Mouse (Mus musculus) kidney, adult 2 months (tissue): ENCODE results near the gene Ccnf. TPM values are rescaled to one million over a fixed set of nuclear protein-coding genes. Genes with fewer than 3 reads are reported as not detected.

ENCODE experiments used
- DNase-seq: peaks from one replicate; pipeline ENCODE4 v3.0.0; 2021
- H3K27ac ChIP-seq: fragments of 200-500 bp; 2 replicates; pipeline ENCODE4 v1.5.1; 2012; ENCODE audit warnings: low read depth, low read length, control low read depth, inconsistent platforms; ENCODE audit not compliant: insufficient read depth
- H3K27me3 ChIP-seq: fragments of 200-500 bp; replicated peaks from 2 replicates; pipeline ENCODE4 v1.6.1; 2012; ENCODE audit warnings: mild to moderate bottlenecking, moderate library complexity, low read length, inconsistent platforms; ENCODE audit not compliant: control insufficient read depth, insufficient read depth
- H3K36me3 ChIP-seq: fragments of 200-500 bp; 2 replicates; pipeline ENCODE4 v1.6.1; 2012; ENCODE audit warnings: mild to moderate bottlenecking, moderate library complexity, low read length, inconsistent platforms; ENCODE audit not compliant: control insufficient read depth, insufficient read depth
- H3K4me1 ChIP-seq: fragments of 200-500 bp; 2 replicates; pipeline ENCODE4 v1.6.1; 2011; ENCODE audit warnings: low read length; ENCODE audit not compliant: control insufficient read depth, insufficient read depth
- H3K4me3 ChIP-seq: fragments of 200-500 bp; 2 replicates; pipeline ENCODE4 v1.5.1; 2011; ENCODE audit warnings: mild to moderate bottlenecking, low read depth, low read length, control low read depth; ENCODE audit not compliant: insufficient read depth
- CTCF ChIP-seq: fragments of 200-500 bp; conservative IDR thresholded peaks from 2 replicates; pipeline ENCODE4 v1.5.1; 2011; ENCODE audit warnings: low read depth, mild to moderate bottlenecking, control low read depth, low read length, moderate library complexity, mixed read lengths; ENCODE audit not compliant: insufficient read depth, insufficient read length
- POLR2A ChIP-seq: fragments of 200-500 bp; IDR thresholded peaks from one replicate; pipeline ENCODE4 v1.6.1; 2011; ENCODE audit warnings: low read depth, low read length, control low read depth
- WGBS: fragments of 180-500 bp; shearing (Covaris S2); methylation state at CpG from one replicate; pipeline ENCODE4 v1.1.7; 2018; 5-methylcytosine and 5-hydroxymethylcytosine counted together
- polyA plus RNA-seq: library from polyadenylated mRNA; depleted of rRNA; stranded (reverse); fragments of >200 nt; gene quantifications from 2 replicates; pipeline ENCODE4 v1.2.3, GENCODE M21; 2012

Gene Ccnf
- polyA plus RNA-seq, 1 experiment: 0.56 TPM

DNA sequence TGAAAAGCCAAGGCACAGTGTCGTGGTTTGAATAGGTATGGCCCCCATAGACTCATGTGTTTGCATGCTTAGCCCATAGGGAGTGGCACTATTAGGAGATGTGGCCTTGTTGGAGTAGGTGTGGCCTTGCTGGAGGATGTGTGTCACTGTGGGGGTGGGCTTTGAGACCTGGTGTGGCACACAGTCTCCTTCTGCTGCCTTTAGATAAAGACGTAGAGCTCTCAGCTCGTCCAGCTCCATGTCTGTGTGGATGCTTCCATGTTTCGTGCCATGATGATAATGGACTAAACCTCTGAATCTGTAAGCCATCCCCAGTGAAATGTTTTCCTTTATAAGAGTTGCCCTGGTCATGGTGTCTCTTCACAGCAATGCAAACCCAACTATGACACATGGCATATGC is 28.6 kb upstream of the Ccnf start:
- Histone ChIP-seq H3K27me3 (no peaks in the 10 kb centered on the region), H3K4me3 (no peak overlapping the region), H3K27ac (no peak overlapping the region), H3K4me1 (no peaks in the 10 kb centered on the region), H3K36me3 (no peaks in the 10 kb centered on the region)
- no peak for DNase-seq
- no peak for TF ChIP-seq CTCF
- no peak for TF ChIP-seq POLR2A
- WGBS: 86% methylated on average over 4 of the region's 4 CpGs

- TF ChIP-seq POLR2A: no peak
- TF ChIP-seq CTCF: no peak
- DNase-seq: no peak
- WGBS: 74% methylated on average over 1 of the region's 1 CpGs
- H3K36me3 ChIP-seq: no peaks in the 10 kb centered on the region
- no peaks in the 10 kb centered on the region for H3K27me3 ChIP-seq
- H3K4me3 ChIP-seq: no peak overlapping the region
- no peaks in the 10 kb centered on the region for H3K4me1 ChIP-seq
- H3K27ac ChIP-seq: no peak overlapping the region
Observed at GRCm38 (mm10) chr17:24267133-24267532, 15.8 kb upstream of the Ccnf start.

DNA sequence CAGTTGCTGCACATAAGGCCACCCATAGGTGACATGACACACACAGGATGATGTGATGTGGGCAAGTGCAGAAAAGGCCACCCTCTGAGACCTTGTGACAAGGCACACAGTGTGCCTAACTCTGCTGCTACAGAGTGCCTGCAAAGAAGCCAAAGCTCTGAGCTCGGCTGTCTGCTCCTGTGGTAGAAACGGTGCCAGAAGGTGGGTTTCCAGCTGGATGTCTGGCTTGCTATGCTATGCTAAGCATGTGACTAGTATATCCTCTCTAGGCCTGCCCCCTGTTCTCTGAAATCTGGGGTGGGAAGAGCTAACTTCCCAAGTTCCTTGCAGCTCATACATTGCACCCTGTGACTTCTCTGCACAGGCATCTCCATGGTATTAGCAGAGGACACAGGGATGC is 13.5 kb upstream of the Ccnf start:
- Histone ChIP-seq H3K4me1 (no peaks in the 10 kb centered on the region), H3K4me3 (no peak overlapping the region), H3K27me3 (no peaks in the 10 kb centered on the region), H3K36me3 (no peaks in the 10 kb centered on the region), H3K27ac (no peak overlapping the region)
- no peak for DNase-seq
- TF ChIP-seq POLR2A (no peak), CTCF (no peak)
- 74% methylated on average over 2 of the region's 2 CpGs for WGBS

- Histone ChIP-seq H3K36me3 (no peaks in the 10 kb centered on the region), H3K4me1 (no peaks in the 10 kb centered on the region), H3K27me3 (no peaks in the 10 kb centered on the region), H3K4me3 (no peak overlapping the region), H3K27ac (no peak overlapping the region)
- 67% methylated on average over 4 of the region's 4 CpGs for WGBS
- DNase-seq: no peak
- TF ChIP-seq POLR2A (no peak), CTCF (no peak)
Observed at GRCm38 (mm10) chr17:24260516-24260915, 9.2 kb upstream of the Ccnf start.

DNA sequence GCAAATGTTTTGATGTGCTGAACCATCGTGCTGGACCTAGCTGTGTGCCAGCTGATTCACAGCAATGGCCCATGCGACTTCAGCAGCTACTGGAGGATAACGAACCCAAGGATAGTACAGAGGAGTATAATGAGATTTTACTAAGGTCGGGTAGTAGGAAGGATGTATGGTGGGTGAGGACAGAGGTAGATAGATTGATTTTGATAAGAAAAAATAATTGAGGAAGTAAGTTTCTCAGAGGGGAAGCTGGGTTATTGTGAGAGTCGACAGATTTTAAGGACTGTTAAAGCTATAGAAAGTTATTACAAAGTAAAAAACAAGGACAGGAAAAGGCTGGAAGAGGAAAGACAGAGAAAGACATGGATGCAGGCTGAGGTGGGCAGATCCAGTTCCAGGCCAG is 8.4 kb upstream of the Ccnf start:
- no peak overlapping the region for H3K27ac ChIP-seq
- 59% methylated on average over 5 of the region's 5 CpGs for WGBS
- H3K4me1 ChIP-seq: no peaks in the 10 kb centered on the region
- TF ChIP-seq POLR2A (no peak), CTCF (no peak)
- DNase-seq: no peak
- no peaks in the 10 kb centered on the region for H3K36me3 ChIP-seq
- no peak overlapping the region for H3K4me3 ChIP-seq
- no peaks in the 10 kb centered on the region for H3K27me3 ChIP-seq

DNA sequence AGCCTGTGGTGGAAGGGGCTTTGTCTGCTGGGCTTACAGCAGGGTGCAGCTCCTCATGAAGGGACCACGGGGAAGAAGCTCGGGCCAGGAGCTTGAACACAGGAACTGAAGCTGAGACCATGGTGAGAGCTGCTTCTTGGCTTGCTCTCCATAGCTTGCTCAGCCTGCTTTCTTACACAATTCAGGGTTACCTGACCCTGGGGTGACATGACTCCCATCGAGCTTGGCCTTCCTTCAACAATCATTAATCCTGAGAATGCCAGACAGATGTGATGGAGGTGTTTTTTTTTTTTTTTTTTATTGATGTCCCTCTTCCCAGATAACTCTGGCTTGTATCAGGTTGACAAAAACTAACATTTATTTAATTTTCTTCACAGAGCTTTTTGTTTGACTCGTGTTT is 7.7 kb upstream of the Ccnf start:
- 41% methylated on average over 4 of the region's 4 CpGs for WGBS
- H3K4me1 ChIP-seq: no peaks in the 10 kb centered on the region
- no peak overlapping the region for H3K27ac ChIP-seq
- H3K4me3 ChIP-seq: no peak overlapping the region
- H3K27me3 ChIP-seq: no peaks in the 10 kb centered on the region
- DNase-seq: peak; percentile 8
- TF ChIP-seq POLR2A: no peak
- TF ChIP-seq CTCF: no peak
- H3K36me3 ChIP-seq: no peaks in the 10 kb centered on the region

DNA sequence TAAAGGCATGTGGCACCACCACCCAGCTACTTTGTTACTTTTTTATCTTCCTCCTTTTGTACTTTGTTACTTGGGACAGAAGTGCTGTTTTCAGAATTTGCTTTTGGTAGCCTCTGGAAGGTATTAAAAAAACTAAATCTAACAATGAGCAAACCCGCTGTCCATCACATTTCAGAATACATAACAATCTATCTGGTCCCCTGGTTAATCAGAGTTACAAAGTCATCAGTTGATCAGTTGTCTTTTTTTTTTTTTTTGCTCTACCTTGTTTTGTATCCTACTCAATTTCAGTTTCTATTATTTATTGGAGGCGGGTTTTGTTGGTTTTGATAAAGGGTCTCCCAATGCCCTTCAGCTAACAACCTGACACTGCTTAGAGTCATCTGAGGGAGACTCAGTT is 1.0 kb upstream of the Ccnf start:
- Histone ChIP-seq H3K36me3 (no peaks in the 10 kb centered on the region), H3K27ac (no peak overlapping the region), H3K27me3 (no peaks in the 10 kb centered on the region), H3K4me3 (no peak overlapping the region), H3K4me1 (no peaks in the 10 kb centered on the region)
- TF ChIP-seq CTCF (no peak), POLR2A (no peak)
- WGBS: 96% methylated on average over 2 of the region's 2 CpGs
- no peak for DNase-seq

- H3K4me1 ChIP-seq: no peaks in the 10 kb centered on the region
- no peaks in the 10 kb centered on the region for H3K36me3 ChIP-seq
- no peaks in the 10 kb centered on the region for H3K27me3 ChIP-seq
- H3K27ac ChIP-seq: no peak overlapping the region
- WGBS: under 1% methylated on average over 32 of the region's 32 CpGs
- no peak for DNase-seq
- TF ChIP-seq POLR2A: no peak
- TF ChIP-seq CTCF: no peak
- H3K4me3 ChIP-seq: peak overlapping the region; percentile 70
Observed at GRCm38 (mm10) chr17:24250988-24251319, 330 bp downstream of the Ccnf start.
